Mouse (Mus musculus): ENCODE measurements around the gene Rad51b. TPM values are rescaled to one million over a fixed set of nuclear protein-coding genes. Genes with fewer than 3 reads are reported as not detected.

Rad51b gene
- total and polyA plus RNA-seq, 3 experiments: 6.5 to 8.6 (median 8.5) TPM

DNA sequence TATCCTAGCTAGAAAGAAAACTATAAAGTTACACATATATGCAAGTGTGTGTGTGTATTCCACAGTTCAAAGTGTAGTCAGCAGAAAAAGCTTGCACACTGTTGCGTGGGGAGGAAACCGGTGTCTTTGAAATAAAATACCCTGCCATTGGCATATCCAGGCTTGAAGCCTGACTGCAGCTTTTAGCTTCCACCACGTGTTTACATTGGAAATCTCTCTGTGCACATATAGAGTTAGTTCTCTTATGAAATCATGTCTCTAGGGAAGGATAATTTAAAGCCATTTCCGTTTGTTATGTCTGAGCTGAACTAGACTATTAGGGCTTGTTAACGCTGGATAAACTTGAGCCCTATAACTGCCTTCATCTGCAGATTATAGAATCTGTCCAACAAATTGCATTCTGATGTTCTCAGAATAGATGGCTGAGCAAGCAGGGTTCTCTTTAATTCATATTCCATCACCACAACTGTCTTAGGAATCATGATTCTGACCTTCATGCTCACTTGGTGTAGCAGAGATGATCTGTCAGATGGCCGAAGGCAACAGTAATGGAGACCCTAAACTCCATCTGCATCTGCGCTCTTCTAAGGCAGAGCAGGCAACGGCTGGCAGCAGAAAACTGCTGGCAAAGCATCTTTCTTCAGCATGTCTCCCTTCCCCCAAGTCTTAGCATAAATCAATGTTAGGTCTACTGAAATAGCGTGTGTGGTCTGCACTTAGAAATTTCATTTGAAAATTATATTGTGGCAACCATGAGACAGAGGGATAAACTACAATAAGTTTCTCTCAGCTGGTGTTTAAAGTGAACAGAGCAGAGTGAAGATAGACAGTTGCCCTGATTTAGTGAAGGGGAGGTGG, 410.7 kb downstream of the Rad51b start:
- H3K4me2 ChIP-seq (ENCODE audit: insufficient read depth, low read depth, poor library complexity, severe bottlenecking): no peak overlapping the region
- dilution Hi-C loops (cut with MboI; ENCODE audit: extremely low pct_ligation_motif_present, extremely low pct_unique_long_range_greater_than_20kb, low sequenced_read_pairs) (no loop called here), in situ Hi-C loops (cut with MboI; ENCODE audit: low pct_ligation_motif_present, low pct_unique_long_range_greater_than_20kb, low sequenced_read_pairs) (no loop called here)
- H3K9ac ChIP-seq (ENCODE audit: insufficient read depth, low read depth): no peak overlapping the region
- TF ChIP-seq MAZ (IDR thresholded peaks at IDR 0.05; ENCODE audit: low read depth, low read length): no peak
- TF ChIP-seq USF1 (IDR thresholded peaks at IDR 0.05; ENCODE audit: low read depth, low read length): no peak
- no peak for TF ChIP-seq EP300 (IDR thresholded peaks at IDR 0.05; ENCODE audit: low read length)
- TF ChIP-seq PAX5 (IDR thresholded peaks at IDR 0.05; ENCODE audit: low read length): no peak
- no peak for TF ChIP-seq ZC3H11A (IDR thresholded peaks at IDR 0.05; ENCODE audit: low read depth, low read length)
- no peak for TF ChIP-seq ETS1 (conservative IDR thresholded peaks at IDR 0.05; ENCODE audit: low read depth, low read length)
- TF ChIP-seq SIN3A (IDR thresholded peaks at IDR 0.05; ENCODE audit: low read length): no peak
- no peak for TF ChIP-seq UBTF (IDR thresholded peaks at IDR 0.05; ENCODE audit: low read depth, low read length)
- no peak for TF ChIP-seq NRF1 (IDR thresholded peaks at IDR 0.05; ENCODE audit: low read depth, low read length)
- no peak overlapping the region for H3K27ac ChIP-seq (ENCODE audit: insufficient read depth, low read depth)
- no peaks in the 10 kb centered on the region for H3K27me3 ChIP-seq (replicated peaks)
- no peaks in the 10 kb centered on the region for H3K79me2 ChIP-seq (replicated peaks; ENCODE audit: control insufficient read depth, extremely low read depth, insufficient read depth, poor library complexity, severe bottlenecking)
- H3K9me3 ChIP-seq (replicated peaks; ENCODE audit: low read length): no peaks in the 10 kb centered on the region
- H3K4me3 ChIP-seq (replicated peaks in 1 of 3; ENCODE audit: low read depth in 2 of 3, low read length in 2 of 3, poor library complexity in 1 of 3): no peak overlapping the region
- no peaks in the 10 kb centered on the region for H3K36me3 ChIP-seq (replicated peaks in 1 of 2; ENCODE audit: control insufficient read depth in 1 of 2, insufficient read depth in 1 of 2, low read length in 1 of 2)
- DNase-seq (ENCODE audit: extremely low read depth): no peak
- no peaks in the 10 kb centered on the region for H3K4me1 ChIP-seq (ENCODE audit: control insufficient read depth in 1 of 2, insufficient read depth in 2 of 2)

DNA sequence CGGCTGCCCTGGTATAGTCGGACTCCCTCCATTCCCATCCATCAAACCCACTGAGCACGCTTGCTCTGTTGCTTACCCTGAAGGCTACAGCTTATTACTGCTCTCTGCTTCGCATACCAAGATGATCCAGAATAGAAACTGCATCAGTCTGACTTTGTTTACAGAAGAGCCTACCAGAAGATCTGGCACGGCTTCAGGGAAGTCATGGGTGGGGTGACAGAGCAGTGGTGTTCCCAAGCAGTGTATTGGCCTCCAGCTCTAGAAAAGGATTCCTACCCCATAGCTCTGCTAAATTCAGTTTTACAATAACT, 411.3 kb downstream of the Rad51b start:
- no peaks in the 10 kb centered on the region for H3K9me3 ChIP-seq (replicated peaks; ENCODE audit: low read length)
- H3K4me3 ChIP-seq (replicated peaks in 1 of 3; ENCODE audit: low read depth in 2 of 3, low read length in 2 of 3, poor library complexity in 1 of 3): no peak overlapping the region
- no peak for DNase-seq (ENCODE audit: extremely low read depth)
- in situ Hi-C loops (cut with MboI; ENCODE audit: low pct_ligation_motif_present, low pct_unique_long_range_greater_than_20kb, low sequenced_read_pairs): no loop called here
- no peaks in the 10 kb centered on the region for H3K36me3 ChIP-seq (replicated peaks in 1 of 2; ENCODE audit: control insufficient read depth in 1 of 2, insufficient read depth in 1 of 2, low read length in 1 of 2)
- H3K4me2 ChIP-seq (ENCODE audit: insufficient read depth, low read depth, poor library complexity, severe bottlenecking): no peak overlapping the region
- TF ChIP-seq ETS1 (conservative IDR thresholded peaks at IDR 0.05; ENCODE audit: low read depth, low read length) (no peak), CTCF (conservative IDR thresholded peaks at IDR 0.05 in 1 of 2, IDR thresholded peaks at IDR 0.05 in 1 of 2; ENCODE audit: low read depth in 2 of 2, low read length in 2 of 2) (no peak), MEF2A (IDR thresholded peaks at IDR 0.05; ENCODE audit: borderline replicate concordance, low read depth, low read length) (no peak)
- H3K27ac ChIP-seq (ENCODE audit: insufficient read depth, low read depth): no peak overlapping the region
- no peaks in the 10 kb centered on the region for H3K79me2 ChIP-seq (replicated peaks; ENCODE audit: control insufficient read depth, extremely low read depth, insufficient read depth, poor library complexity, severe bottlenecking)
- H3K27me3 ChIP-seq (replicated peaks): no peaks in the 10 kb centered on the region
- H3K4me1 ChIP-seq (ENCODE audit: control insufficient read depth in 1 of 2, insufficient read depth in 2 of 2): no peaks in the 10 kb centered on the region
- H3K9ac ChIP-seq (ENCODE audit: insufficient read depth, low read depth): no peak overlapping the region
- dilution Hi-C loops (cut with MboI; ENCODE audit: extremely low pct_ligation_motif_present, extremely low pct_unique_long_range_greater_than_20kb, low sequenced_read_pairs): no loop called here

DNA sequence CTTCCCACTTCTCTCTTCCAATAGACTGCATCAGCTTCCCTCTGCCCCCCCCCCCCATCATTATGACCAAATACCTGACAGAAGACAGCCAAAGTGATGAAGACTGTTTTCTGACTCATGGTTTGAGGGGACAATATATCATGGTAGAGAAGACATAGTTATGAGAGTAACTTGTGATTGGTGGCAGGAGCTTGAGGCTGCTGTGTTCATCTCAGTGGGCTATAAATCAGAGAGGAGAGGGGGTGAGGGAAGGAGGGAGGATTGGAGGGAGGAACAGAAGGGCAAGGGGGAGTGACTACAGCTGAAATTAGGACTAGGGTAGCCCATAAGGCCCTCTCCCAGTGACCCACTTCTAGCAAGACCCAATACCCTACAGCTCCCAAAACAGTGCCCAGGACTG, 416.2 kb downstream of the Rad51b start:
- Histone ChIP-seq H3K27me3 (replicated peaks) (no peaks in the 10 kb centered on the region), H3K4me2 (ENCODE audit: insufficient read depth, low read depth, poor library complexity, severe bottlenecking) (no peak overlapping the region)

More for the DNA sequence above, 416.2 kb downstream of the Rad51b start:
- TF ChIP-seq MXI1 (IDR thresholded peaks at IDR 0.05; ENCODE audit: low read depth, low read length) (no peak), EP300 (IDR thresholded peaks at IDR 0.05; ENCODE audit: low read length) (no peak), UBTF (IDR thresholded peaks at IDR 0.05; ENCODE audit: low read depth, low read length) (no peak), IRF4 (IDR thresholded peaks at IDR 0.05; ENCODE audit: low read depth, low read length) (no peak), E2F4 (IDR thresholded peaks at IDR 0.05; ENCODE audit: insufficient replicate concordance, low read depth, low read length) (no peak), POLR2A (IDR thresholded peaks at IDR 0.05; ENCODE audit: low read depth, low read length) (no peak), GABPA (IDR thresholded peaks at IDR 0.05; ENCODE audit: insufficient replicate concordance, low read depth, low read length) (no peak)
- no peaks in the 10 kb centered on the region for H3K36me3 ChIP-seq (replicated peaks in 1 of 2; ENCODE audit: control insufficient read depth in 1 of 2, insufficient read depth in 1 of 2, low read length in 1 of 2)
- in situ Hi-C loops (cut with MboI; ENCODE audit: low pct_ligation_motif_present, low pct_unique_long_range_greater_than_20kb, low sequenced_read_pairs): no loop called here
- H3K9me3 ChIP-seq (replicated peaks; ENCODE audit: low read length): no peaks in the 10 kb centered on the region
- no peak overlapping the region for H3K4me3 ChIP-seq (replicated peaks in 1 of 3; ENCODE audit: low read depth in 2 of 3, low read length in 2 of 3, poor library complexity in 1 of 3)
- no peaks in the 10 kb centered on the region for H3K79me2 ChIP-seq (replicated peaks; ENCODE audit: control insufficient read depth, extremely low read depth, insufficient read depth, poor library complexity, severe bottlenecking)
- no peak for DNase-seq (ENCODE audit: extremely low read depth)
- dilution Hi-C loops (cut with MboI; ENCODE audit: extremely low pct_ligation_motif_present, extremely low pct_unique_long_range_greater_than_20kb, low sequenced_read_pairs): no loop called here
- H3K27ac ChIP-seq (ENCODE audit: insufficient read depth, low read depth): no peak overlapping the region
- H3K4me1 ChIP-seq (ENCODE audit: control insufficient read depth in 1 of 2, insufficient read depth in 2 of 2): no peaks in the 10 kb centered on the region
- H3K9ac ChIP-seq (ENCODE audit: insufficient read depth, low read depth): no peak overlapping the region
